Mouse (Mus musculus): ENCODE data around the gene Rabl3. TPM values are rescaled to one million over a fixed set of nuclear protein-coding genes. Genes with fewer than 3 reads are reported as not detected.

The Rabl3 gene
- polyA plus RNA-seq (2012; rRNA removed): 3.8 TPM in 2 replicates
- polyA plus RNA-seq (2014; fragmentation: Nextera tagmentation; extraction: Ambion mirVana): 14.0 and 15.4 TPM in 2 replicates

GRCm38 (mm10) chr16:37539611-37540580 is at the start of gene Rabl3, which contains the start of gene Gtf2e1:
Rabl3 (plus strand) TSS chr16:37539885.
Gtf2e1 (minus strand) TSS chr16:37539789.
- 1% methylated on average over 41 of the region's 41 CpGs for WGBS (ENCODE audit: insufficient replicate concordance)
- TF ChIP-seq EP300 (IDR thresholded peaks at IDR 0.05; ENCODE audit: low read depth) (no peak), CTCF (IDR thresholded peaks at IDR 0.05; ENCODE audit: low read depth) (no peak)
- peaks cover 5 to 16% of the 10 kb centered on the region in 2 experiments for H3K4me1 ChIP-seq (replicated peaks; ENCODE audit: control insufficient read depth in 2 of 2, insufficient read depth in 2 of 2, low read length in 1 of 2)

DNA sequence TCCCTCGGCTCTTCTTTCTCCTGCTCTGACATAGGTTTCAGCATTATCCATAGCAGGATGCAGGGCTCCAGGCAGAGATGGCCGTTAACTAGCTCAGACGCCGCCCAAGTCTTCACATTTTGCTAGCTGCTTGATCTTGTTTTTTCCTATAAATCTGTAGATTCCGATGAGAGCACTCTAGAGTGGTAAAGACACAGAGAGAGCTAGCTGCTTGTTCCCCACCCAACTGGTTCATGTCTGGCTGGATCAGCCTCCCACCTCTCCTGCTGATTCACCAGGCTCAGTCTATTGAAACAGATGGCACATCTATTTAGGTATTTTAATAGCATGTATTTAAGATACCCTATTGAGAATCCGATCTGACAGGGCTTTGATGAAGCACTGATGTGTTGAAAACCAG is 44.7 kb upstream of the Rabl3 start:
- TF ChIP-seq CTCF (IDR thresholded peaks at IDR 0.05; ENCODE audit: low read depth) (no peak), EP300 (IDR thresholded peaks at IDR 0.05; ENCODE audit: low read depth) (no peak)
- Histone ChIP-seq H3K4me1 (replicated peaks; ENCODE audit: control insufficient read depth in 2 of 2, insufficient read depth in 2 of 2, low read length in 1 of 2) (no peaks in the 10 kb centered on the region), H3K4me3 (ENCODE audit: insufficient read depth in 1 of 2, low read depth in 2 of 2, low read length in 2 of 2) (no peak overlapping the region), H3K9me3 (ENCODE audit: control insufficient read depth, low read length) (no peaks in the 10 kb centered on the region), H3K4me2 (ENCODE audit: low read depth) (no peak overlapping the region), H3K27me3 (ENCODE audit: control insufficient read depth, insufficient read depth, low read length) (no peaks in the 10 kb centered on the region), H3K9ac (replicated peaks) (no peak overlapping the region), H3K36me3 (replicated peaks; ENCODE audit: control insufficient read depth, insufficient read depth, low read depth) (no peaks in the 10 kb centered on the region), H3K27ac (no peak overlapping the region)
- no peak for DNase-seq (ENCODE audit: low read depth in 3 of 3, low spot score in 3 of 3)
- ATAC-seq (ENCODE audit: insufficient read depth): no peak
- WGBS (ENCODE audit: insufficient replicate concordance): 62% methylated on average over 6 of the region's 6 CpGs

More at GRCm38 (mm10) chr16:37539611-37540580, at the start of gene Rabl3, which contains the start of gene Gtf2e1:
- ATAC-seq (ENCODE audit: insufficient read depth): peak; percentile 99
- Histone ChIP-seq H3K27me3 (ENCODE audit: control insufficient read depth, insufficient read depth, low read length) (no peaks in the 10 kb centered on the region), H3K4me3 (ENCODE audit: insufficient read depth in 1 of 2, low read depth in 2 of 2, low read length in 2 of 2) (peak within 1 kb of the TSS; percentile 85 to 97), H3K9ac (replicated peaks) (peak within 1 kb of the TSS; percentile 93), H3K27ac (peak within 1 kb of the TSS; percentile 69), H3K9me3 (ENCODE audit: control insufficient read depth, low read length) (no peaks in the 10 kb centered on the region), H3K36me3 (replicated peaks; ENCODE audit: control insufficient read depth, insufficient read depth, low read depth) (peaks cover 4% of the 10 kb centered on the region; the same call in 1 of the 2 replicates), H3K4me2 (ENCODE audit: low read depth) (peak within 1 kb of the TSS; percentile 98)
- peak; percentile 97 to 98 (median 98) for DNase-seq (ENCODE audit: low read depth in 3 of 3, low spot score in 3 of 3)

GRCm38 (mm10) chr16:37498581-37498980 is 41.1 kb upstream of the Rabl3 start:
- Histone ChIP-seq H3K27ac (no peak overlapping the region), H3K4me2 (ENCODE audit: low read depth) (no peak overlapping the region), H3K9ac (replicated peaks) (no peak overlapping the region), H3K4me3 (ENCODE audit: insufficient read depth in 1 of 2, low read depth in 2 of 2, low read length in 2 of 2) (no peak overlapping the region), H3K9me3 (ENCODE audit: control insufficient read depth, low read length) (no peaks in the 10 kb centered on the region), H3K27me3 (ENCODE audit: control insufficient read depth, insufficient read depth, low read length) (no peaks in the 10 kb centered on the region), H3K36me3 (replicated peaks; ENCODE audit: control insufficient read depth, insufficient read depth, low read depth) (no peaks in the 10 kb centered on the region), H3K4me1 (replicated peaks; ENCODE audit: control insufficient read depth in 2 of 2, insufficient read depth in 2 of 2, low read length in 1 of 2) (no peaks in the 10 kb centered on the region)
- no peak for ATAC-seq (ENCODE audit: insufficient read depth)
- TF ChIP-seq CTCF (IDR thresholded peaks at IDR 0.05; ENCODE audit: low read depth) (no peak), EP300 (IDR thresholded peaks at IDR 0.05; ENCODE audit: low read depth) (no peak)
- 67% methylated on average over 9 of the region's 9 CpGs for WGBS (ENCODE audit: insufficient replicate concordance)
- DNase-seq (ENCODE audit: low read depth in 3 of 3, low spot score in 3 of 3): no peak

- no peak overlapping the region for H3K4me3 ChIP-seq (ENCODE audit: insufficient read depth in 1 of 2, low read depth in 2 of 2, low read length in 2 of 2)
- no peak for DNase-seq (ENCODE audit: low read depth in 3 of 3, low spot score in 3 of 3)
- no peak overlapping the region for H3K4me2 ChIP-seq (ENCODE audit: low read depth)
- H3K36me3 ChIP-seq (replicated peaks; ENCODE audit: control insufficient read depth, insufficient read depth, low read depth): no peaks in the 10 kb centered on the region
- no peaks in the 10 kb centered on the region for H3K9me3 ChIP-seq (ENCODE audit: control insufficient read depth, low read length)
- H3K27me3 ChIP-seq (ENCODE audit: control insufficient read depth, insufficient read depth, low read length): no peaks in the 10 kb centered on the region
- WGBS (ENCODE audit: insufficient replicate concordance): 33% methylated on average over 1 of the region's 1 CpGs
- TF ChIP-seq CTCF (IDR thresholded peaks at IDR 0.05; ENCODE audit: low read depth) (no peak), EP300 (IDR thresholded peaks at IDR 0.05; ENCODE audit: low read depth) (no peak)
- no peak for ATAC-seq (ENCODE audit: insufficient read depth)
- no peaks in the 10 kb centered on the region for H3K4me1 ChIP-seq (replicated peaks; ENCODE audit: control insufficient read depth in 2 of 2, insufficient read depth in 2 of 2, low read length in 1 of 2)
- no peak overlapping the region for H3K9ac ChIP-seq (replicated peaks)
- no peak overlapping the region for H3K27ac ChIP-seq
Observed at GRCm38 (mm10) chr16:37504517-37504916, 35.2 kb upstream of the Rabl3 start.

GRCm38 (mm10) chr16:37506751-37507150 is 32.9 kb upstream of the Rabl3 start:
- no peaks in the 10 kb centered on the region for H3K9me3 ChIP-seq (ENCODE audit: control insufficient read depth, low read length)
- no peak for DNase-seq (ENCODE audit: low read depth in 3 of 3, low spot score in 3 of 3)
- H3K27me3 ChIP-seq (ENCODE audit: control insufficient read depth, insufficient read depth, low read length): no peaks in the 10 kb centered on the region
- no peak overlapping the region for H3K27ac ChIP-seq
- 79% methylated on average over 9 of the region's 9 CpGs for WGBS (ENCODE audit: insufficient replicate concordance)
- peaks cover 3% of the 10 kb centered on the region for H3K36me3 ChIP-seq (replicated peaks; ENCODE audit: control insufficient read depth, insufficient read depth, low read depth)
- no peak overlapping the region for H3K4me2 ChIP-seq (ENCODE audit: low read depth)
- H3K9ac ChIP-seq (replicated peaks): no peak overlapping the region
- H3K4me1 ChIP-seq (replicated peaks; ENCODE audit: control insufficient read depth in 2 of 2, insufficient read depth in 2 of 2, low read length in 1 of 2): no peaks in the 10 kb centered on the region
- no peak overlapping the region for H3K4me3 ChIP-seq (ENCODE audit: insufficient read depth in 1 of 2, low read depth in 2 of 2, low read length in 2 of 2)
- no peak for ATAC-seq (ENCODE audit: insufficient read depth)
- TF ChIP-seq CTCF (IDR thresholded peaks at IDR 0.05; ENCODE audit: low read depth) (no peak), EP300 (IDR thresholded peaks at IDR 0.05; ENCODE audit: low read depth) (no peak)

Measured in liver, embryonic 14.5 days (tissue).